Mouse (Mus musculus): ENCODE measurements around the gene Shank1.
"Not testable (repeated sequence)": the region's sequence is repeated elsewhere in the genome, so short reads cannot be mapped to it uniquely, and the experiment has no call there.

Shank1 gene

GRCm38 (mm10) chr7:44309475-44310284 is at the start of gene Shank1:
TSS of gene Shank1 (plus strand) at chr7:44310253.
- peak; percentile 11 for DNase-seq

- DNase-seq, result no peak
Observed at GRCm38 (mm10) chr7:44260410-44260809, 49.6 kb upstream of the Shank1 start.

GRCm38 (mm10) chr7:44261147-44261546 is 48.9 kb upstream of the Shank1 start, which contains the start of gene Gm15517:
TSS of gene Gm15517 (plus strand) at chr7:44261447.
- DNase-seq, result no peak

GRCm38 (mm10) chr7:44262791-44263643 is 47.0 kb upstream of the Shank1 start:
- peak; percentile 93 for DNase-seq

GRCm38 (mm10) chr7:44268117-44268516 is 41.9 kb upstream of the Shank1 start:
- no peak for DNase-seq

- DNase-seq, result no peak
Observed at GRCm38 (mm10) chr7:44269397-44269796, 40.7 kb upstream of the Shank1 start.

GRCm38 (mm10) chr7:44271309-44271708 is 38.7 kb upstream of the Shank1 start:
- DNase-seq, result no peak

- no peak for DNase-seq
Observed at GRCm38 (mm10) chr7:44272546-44272945, 37.5 kb upstream of the Shank1 start.

GRCm38 (mm10) chr7:44273446-44273845 is 36.6 kb upstream of the Shank1 start:
- DNase-seq, result no peak

- no peak for DNase-seq
Observed at GRCm38 (mm10) chr7:44274096-44274495, 36.0 kb upstream of the Shank1 start.

- DNase-seq, result no peak
Observed at GRCm38 (mm10) chr7:44275546-44275945, 34.5 kb upstream of the Shank1 start.

- DNase-seq, result no peak
Observed at GRCm38 (mm10) chr7:44276461-44277249, 33.4 kb upstream of the Shank1 start.

- peak; percentile 64 for DNase-seq
Observed at GRCm38 (mm10) chr7:44277250-44277622, 32.8 kb upstream of the Shank1 start.

- DNase-seq, result no peak
Observed at GRCm38 (mm10) chr7:44280959-44281358, 29.1 kb upstream of the Shank1 start.

- peak; percentile 27 for DNase-seq
Observed at GRCm38 (mm10) chr7:44281586-44281985, 28.5 kb upstream of the Shank1 start.

- DNase-seq, result no peak
Observed at GRCm38 (mm10) chr7:44287760-44288159, 22.3 kb upstream of the Shank1 start.

- DNase-seq, result no peak
Observed at GRCm38 (mm10) chr7:44290986-44291385, 19.1 kb upstream of the Shank1 start.

- no peak for DNase-seq
Observed at GRCm38 (mm10) chr7:44291418-44291817, 18.6 kb upstream of the Shank1 start.

- DNase-seq, result not testable (repeated sequence)
Observed at GRCm38 (mm10) chr7:44297501-44297900, 12.6 kb upstream of the Shank1 start.

- DNase-seq, result no peak
Observed at GRCm38 (mm10) chr7:44303346-44304340, 6.4 kb upstream of the Shank1 start.

- no peak for DNase-seq
Observed at GRCm38 (mm10) chr7:44304463-44304774, 5.6 kb upstream of the Shank1 start.

All from right cerebral cortex, adult 18-20 months (tissue).